Mouse (Mus musculus): ENCODE results near the gene Rad9a. TPM values are rescaled to one million over a fixed set of nuclear protein-coding genes. Genes with fewer than 3 reads are reported as not detected.
A peak's percentile ranks its signal among the peaks of the same experiment; 100 is the strongest.

Rad9a gene
- polyA plus RNA-seq, 1 experiment from 2014 or later: 11.3 TPM

GRCm38 (mm10) chr19:4203604-4204326, 2.3 kb upstream of the Rad9a start:
- WGBS: 64% methylated on average over 13 of the region's 13 CpGs

GRCm38 (mm10) chr19:4203148-4203547, 1.7 kb upstream of the Rad9a start:
- no peak for ATAC-seq (ENCODE audit: low FRiP score, low TSS enrichment)
- 69% methylated on average over 3 of the region's 3 CpGs for WGBS
- no peak overlapping the region for H3K27ac ChIP-seq (replicated peaks)

More at GRCm38 (mm10) chr19:4203604-4204326, 2.3 kb upstream of the Rad9a start:
- DNase-seq (ENCODE audit: low spot score) (no peak), ATAC-seq (ENCODE audit: low FRiP score, low TSS enrichment) (no peak)
- H3K4me1 ChIP-seq (replicated peaks; ENCODE audit: control insufficient read depth, insufficient read depth): peaks cover 4% of the 10 kb centered on the region
- H3K9ac ChIP-seq (ENCODE audit: low read length): no peak overlapping the region
- TF ChIP-seq CTCF (IDR thresholded peaks at IDR 0.05; ENCODE audit: low read depth) (no peak), EP300 (optimal IDR thresholded peaks at IDR 0.05) (no peak)
- H3K4me2 ChIP-seq (replicated peaks; ENCODE audit: low read depth): no peak overlapping the region
- no peaks in the 10 kb centered on the region for H3K36me3 ChIP-seq (ENCODE audit: control insufficient read depth, insufficient read depth, low read length)
- H3K27ac ChIP-seq (replicated peaks): no peak overlapping the region
- H3K27me3 ChIP-seq (ENCODE audit: control insufficient read depth, insufficient read depth, low read length): no peaks in the 10 kb centered on the region; the same call in 1 of the 2 replicates
- no peaks in the 10 kb centered on the region for H3K9me3 ChIP-seq (ENCODE audit: control insufficient read depth, low read length)
- no peak overlapping the region for H3K4me3 ChIP-seq (ENCODE audit: low read depth, low read length)

GRCm38 (mm10) chr19:4202149-4202548, 687 bp upstream of the Rad9a start:
- 30% methylated on average over 7 of the region's 7 CpGs for WGBS
- no peak for TF ChIP-seq CTCF (IDR thresholded peaks at IDR 0.05; ENCODE audit: low read depth)
- no peak for TF ChIP-seq EP300 (optimal IDR thresholded peaks at IDR 0.05)
- Histone ChIP-seq H3K27me3 (ENCODE audit: control insufficient read depth, insufficient read depth, low read length) (no peaks in the 10 kb centered on the region; the same call in 1 of the 2 replicates), H3K27ac (replicated peaks) (peak overlapping the region; percentile 65; the same call in 1 of the 2 replicates), H3K36me3 (ENCODE audit: control insufficient read depth, insufficient read depth, low read length) (no peaks in the 10 kb centered on the region), H3K4me3 (ENCODE audit: low read depth, low read length) (peak overlapping the region; percentile 54), H3K4me1 (replicated peaks; ENCODE audit: control insufficient read depth, insufficient read depth) (peaks cover 4% of the 10 kb centered on the region), H3K4me2 (replicated peaks; ENCODE audit: low read depth) (peak overlapping the region; percentile 92), H3K9ac (ENCODE audit: low read length) (peak overlapping the region; percentile 70), H3K9me3 (ENCODE audit: control insufficient read depth, low read length) (no peaks in the 10 kb centered on the region)
- no peak for DNase-seq (ENCODE audit: low spot score)
- ATAC-seq (ENCODE audit: low FRiP score, low TSS enrichment): no peak

More at GRCm38 (mm10) chr19:4203148-4203547, 1.7 kb upstream of the Rad9a start:
- Histone ChIP-seq H3K27me3 (ENCODE audit: control insufficient read depth, insufficient read depth, low read length) (no peaks in the 10 kb centered on the region; the same call in 1 of the 2 replicates), H3K4me2 (replicated peaks; ENCODE audit: low read depth) (no peak overlapping the region), H3K4me1 (replicated peaks; ENCODE audit: control insufficient read depth, insufficient read depth) (peaks cover 4% of the 10 kb centered on the region), H3K4me3 (ENCODE audit: low read depth, low read length) (no peak overlapping the region), H3K36me3 (ENCODE audit: control insufficient read depth, insufficient read depth, low read length) (no peaks in the 10 kb centered on the region), H3K9ac (ENCODE audit: low read length) (no peak overlapping the region), H3K9me3 (ENCODE audit: control insufficient read depth, low read length) (no peaks in the 10 kb centered on the region)
- no peak for DNase-seq (ENCODE audit: low spot score)
- peak; percentile 17; the same call in 1 of the 2 replicates for TF ChIP-seq CTCF (IDR thresholded peaks at IDR 0.05; ENCODE audit: low read depth)
- TF ChIP-seq EP300 (optimal IDR thresholded peaks at IDR 0.05): no peak

- Histone ChIP-seq H3K9ac (ENCODE audit: low read length) (no peak overlapping the region), H3K36me3 (ENCODE audit: control insufficient read depth, insufficient read depth, low read length) (peaks cover 23% of the 10 kb centered on the region), H3K9me3 (ENCODE audit: control insufficient read depth, low read length) (no peaks in the 10 kb centered on the region), H3K4me3 (ENCODE audit: low read depth, low read length) (no peak overlapping the region), H3K4me1 (replicated peaks; ENCODE audit: control insufficient read depth, insufficient read depth) (peaks cover 7% of the 10 kb centered on the region), H3K4me2 (replicated peaks; ENCODE audit: low read depth) (no peak overlapping the region), H3K27me3 (ENCODE audit: control insufficient read depth, insufficient read depth, low read length) (no peaks in the 10 kb centered on the region), H3K27ac (replicated peaks) (no peak overlapping the region)
- no peak for ATAC-seq (ENCODE audit: low FRiP score, low TSS enrichment)
- 53% methylated on average over 3 of the region's 3 CpGs for WGBS
- TF ChIP-seq CTCF (IDR thresholded peaks at IDR 0.05; ENCODE audit: low read depth) (no peak), EP300 (optimal IDR thresholded peaks at IDR 0.05) (no peak)
- no peak for DNase-seq (ENCODE audit: low spot score)
These were observed 4.3 kb downstream of the Rad9a start for GRCm38 (mm10) chr19:4197180-4197579.

- H3K9ac ChIP-seq (ENCODE audit: low read length): no peak overlapping the region
- no peaks in the 10 kb centered on the region for H3K27me3 ChIP-seq (ENCODE audit: control insufficient read depth, insufficient read depth, low read length)
- no peaks in the 10 kb centered on the region for H3K9me3 ChIP-seq (ENCODE audit: control insufficient read depth, low read length)
- WGBS: 32% methylated on average over 5 of the region's 5 CpGs
- H3K4me3 ChIP-seq (ENCODE audit: low read depth, low read length): no peak overlapping the region
- DNase-seq (ENCODE audit: low spot score): no peak
- H3K4me2 ChIP-seq (replicated peaks; ENCODE audit: low read depth): no peak overlapping the region
- ATAC-seq (ENCODE audit: low FRiP score, low TSS enrichment): no peak
- no peak overlapping the region for H3K27ac ChIP-seq (replicated peaks)
- H3K36me3 ChIP-seq (ENCODE audit: control insufficient read depth, insufficient read depth, low read length): peaks cover 23% of the 10 kb centered on the region
- H3K4me1 ChIP-seq (replicated peaks; ENCODE audit: control insufficient read depth, insufficient read depth): peaks cover 7% of the 10 kb centered on the region
- TF ChIP-seq EP300 (optimal IDR thresholded peaks at IDR 0.05): no peak
- no peak for TF ChIP-seq CTCF (IDR thresholded peaks at IDR 0.05; ENCODE audit: low read depth)
These were observed 4.9 kb downstream of the Rad9a start for GRCm38 (mm10) chr19:4196548-4196947.

GRCm38 (mm10) chr19:4196048-4196447, 5.4 kb downstream of the Rad9a start:
- 61% methylated on average over 2 of the region's 2 CpGs for WGBS
- H3K27ac ChIP-seq (replicated peaks): no peak overlapping the region

More at GRCm38 (mm10) chr19:4196048-4196447, 5.4 kb downstream of the Rad9a start:
- ATAC-seq (ENCODE audit: low FRiP score, low TSS enrichment) (no peak), DNase-seq (ENCODE audit: low spot score) (no peak)
- H3K27me3 ChIP-seq (ENCODE audit: control insufficient read depth, insufficient read depth, low read length): no peaks in the 10 kb centered on the region
- H3K9me3 ChIP-seq (ENCODE audit: control insufficient read depth, low read length): no peaks in the 10 kb centered on the region
- no peak overlapping the region for H3K4me3 ChIP-seq (ENCODE audit: low read depth, low read length)
- peaks cover 23% of the 10 kb centered on the region for H3K36me3 ChIP-seq (ENCODE audit: control insufficient read depth, insufficient read depth, low read length)
- H3K4me2 ChIP-seq (replicated peaks; ENCODE audit: low read depth): no peak overlapping the region
- TF ChIP-seq EP300 (optimal IDR thresholded peaks at IDR 0.05) (no peak), CTCF (IDR thresholded peaks at IDR 0.05; ENCODE audit: low read depth) (no peak)
- H3K4me1 ChIP-seq (replicated peaks; ENCODE audit: control insufficient read depth, insufficient read depth): peaks cover 7% of the 10 kb centered on the region
- no peak overlapping the region for H3K9ac ChIP-seq (ENCODE audit: low read length)

Measured in stomach, postnatal 0 days (tissue).